Mouse (Mus musculus): ENCODE data around the gene Zfp960.
A peak's percentile ranks its signal among the peaks of the same experiment; 100 is the strongest.
"Not testable (repeated sequence)": the region's sequence is repeated elsewhere in the genome, so short reads cannot be mapped to it uniquely, and the experiment has no call there.

Zfp960 gene

GRCm38 (mm10) chr17:17063628-17064494 lies at the start of gene Zfp960:
Gene Zfp960 (plus strand): TSS chr17:17064113.
- DNase-seq (ENCODE audit: low spot score in 2 of 2) = peak; percentile 76 to 86

- DNase-seq (ENCODE audit: low spot score in 2 of 2) = not testable (repeated sequence)
Measured at GRCm38 (mm10) chr17:17018071-17018470, 45.8 kb upstream of the Zfp960 start.

GRCm38 (mm10) chr17:17059566-17059965 lies 4.3 kb upstream of the Zfp960 start:
- DNase-seq (ENCODE audit: low spot score in 2 of 2) = not testable (repeated sequence)

- DNase-seq (ENCODE audit: low spot score in 2 of 2) = not testable (repeated sequence)
Measured at GRCm38 (mm10) chr17:17120830-17121502, 57.1 kb downstream of the Zfp960 start, which contains the start of gene Zfp97. Gene Zfp97 (plus strand): TSS chr17:17121415.

Data from frontal cortex, postnatal 10 days (tissue).